Mouse (Mus musculus) liver, embryonic 14.5 days (tissue): ENCODE data around the gene Ebf4. TPM values are rescaled to one million over a fixed set of nuclear protein-coding genes. Genes with fewer than 3 reads are reported as not detected.

ENCODE experiments used
- ATAC-seq: fragments of 200-750 bp; cut with Nextera tagmentation; 2 replicates; pipeline ENCODE4 v1.8.0; 2017; ENCODE audit warnings: moderate number of reproducible peaks, mild to moderate bottlenecking, moderate library complexity; ENCODE audit not compliant: insufficient read depth
- DNase-seq, 3 experiments: peaks; one replicate each; pipeline ENCODE4 v3.0.0-alpha.2; 2012 to 2013; ENCODE audit warnings: low read depth in 3 of 3, low spot score in 3 of 3
- H3K27ac ChIP-seq: fragments of 300-500 bp; sonication (generic); 2 replicates; pipeline ENCODE4 v1.5.1; 2014; ENCODE audit warnings: moderate library complexity, mild to moderate bottlenecking, control low read depth, inconsistent platforms
- H3K27me3 ChIP-seq: fragments of 300-500 bp; sonication (generic); 2 replicates; pipeline ENCODE4 v1.6.1; 2014; ENCODE audit warnings: mild to moderate bottlenecking, low read length, moderate library complexity; ENCODE audit not compliant: control insufficient read depth, insufficient read depth
- H3K36me3 ChIP-seq: fragments of 300-500 bp; sonication (generic); replicated peaks from 2 replicates; pipeline ENCODE4 v1.6.1; 2014; ENCODE audit warnings: low read depth; ENCODE audit not compliant: control insufficient read depth, insufficient read depth
- H3K4me1 ChIP-seq, 2 experiments: fragments of 200-500 bp in 1 of 2; fragments of 300-500 bp in 1 of 2; sonication (generic) in 1 of 2; replicated peaks; 2 replicates each; pipeline ENCODE4 v1.6.1; 2012 to 2014; ENCODE audit warnings: antibody characterized with exemption in 1 of 2, inconsistent platforms in 1 of 2, low read length in 1 of 2; ENCODE audit not compliant: control insufficient read depth in 2 of 2, insufficient read depth in 2 of 2
- H3K4me2 ChIP-seq: fragments of 300-500 bp; sonication (generic); 2 replicates; pipeline ENCODE4 v1.6.1; 2014; ENCODE audit warnings: low read depth, mild to moderate bottlenecking, control low read depth, moderate library complexity
- H3K4me3 ChIP-seq, 2 experiments: fragments of 200-500 bp in 1 of 2; fragments of 300-500 bp in 1 of 2; sonication (generic) in 1 of 2; 2 replicates each; pipeline ENCODE4 v1.5.1; 2012 to 2014; ENCODE audit warnings: low read depth in 2 of 2, low read length in 2 of 2, mild to moderate bottlenecking in 2 of 2, control low read depth in 1 of 2, inconsistent platforms in 1 of 2, moderate library complexity in 1 of 2; ENCODE audit not compliant: insufficient read depth in 1 of 2
- H3K9ac ChIP-seq: fragments of 300-500 bp; sonication (generic); replicated peaks from 2 replicates; pipeline ENCODE4 v1.6.1; 2014; ENCODE audit warnings: mild to moderate bottlenecking, control low read depth, moderate library complexity
- H3K9me3 ChIP-seq: fragments of 300-500 bp; sonication (generic); 2 replicates; pipeline ENCODE4 v1.6.1; 2016; ENCODE audit warnings: low read length, mixed read lengths; ENCODE audit not compliant: control insufficient read depth
- CTCF ChIP-seq: IDR thresholded peaks from 2 replicates; pipeline ENCODE4 v1.5.1; 2016; ENCODE audit warnings: antibody characterized with exemption, low read depth, control low read depth
- EP300 ChIP-seq: IDR thresholded peaks from 2 replicates; pipeline ENCODE4 v1.6.1; 2016; ENCODE audit warnings: antibody characterized with exemption, low read depth
- WGBS: fragments of 180-500 bp; shearing (Covaris S2); extraction: QIAGEN DNeasy Blood & Tissue Kit; methylation state at CpG from one replicate; pipeline ENCODE4 v1.1.7; 2014; ENCODE audit not compliant: insufficient replicate concordance; 5-methylcytosine and 5-hydroxymethylcytosine counted together
- polyA plus RNA-seq, 2 experiments: library from polyadenylated mRNA; depleted of rRNA in 1 of 2; stranded (reverse) in 1 of 2; unstranded in 1 of 2; fragments of >200 nt; fragmentation: Nextera tagmentation in 1 of 2; extraction: Ambion mirVana in 1 of 2; gene quantifications; 2 replicates each; pipeline versions ENCODE4 v1.2.1 to v1.2.3; 2012 to 2014

Gene Ebf4
- polyA plus RNA-seq, 2 experiments = 0.32 TPM; not detected in 1

- no peaks in the 10 kb centered on the region for H3K9me3 ChIP-seq
- no peak overlapping the region for H3K27ac ChIP-seq
- no peak overlapping the region for H3K4me2 ChIP-seq
- no peaks in the 10 kb centered on the region for H3K36me3 ChIP-seq
- WGBS = 3% methylated on average over 4 of the region's 4 CpGs
- H3K4me1 ChIP-seq = 0 out of 4 replicates have a peak, but pooled peaks cover 0 to 3% of the 10 kb centered on the region in 2 experiments
- H3K9ac ChIP-seq = no peak overlapping the region
- TF ChIP-seq EP300 (no peak), CTCF (no peak)
- H3K27me3 ChIP-seq = peaks cover 60% of the 10 kb centered on the region
- no peak for ATAC-seq
- H3K4me3 ChIP-seq = no peak overlapping the region
- DNase-seq = no peak
Observed at GRCm38 (mm10) chr2:130293486-130293885, 1.5 kb upstream of the Ebf4 start.

DNA sequence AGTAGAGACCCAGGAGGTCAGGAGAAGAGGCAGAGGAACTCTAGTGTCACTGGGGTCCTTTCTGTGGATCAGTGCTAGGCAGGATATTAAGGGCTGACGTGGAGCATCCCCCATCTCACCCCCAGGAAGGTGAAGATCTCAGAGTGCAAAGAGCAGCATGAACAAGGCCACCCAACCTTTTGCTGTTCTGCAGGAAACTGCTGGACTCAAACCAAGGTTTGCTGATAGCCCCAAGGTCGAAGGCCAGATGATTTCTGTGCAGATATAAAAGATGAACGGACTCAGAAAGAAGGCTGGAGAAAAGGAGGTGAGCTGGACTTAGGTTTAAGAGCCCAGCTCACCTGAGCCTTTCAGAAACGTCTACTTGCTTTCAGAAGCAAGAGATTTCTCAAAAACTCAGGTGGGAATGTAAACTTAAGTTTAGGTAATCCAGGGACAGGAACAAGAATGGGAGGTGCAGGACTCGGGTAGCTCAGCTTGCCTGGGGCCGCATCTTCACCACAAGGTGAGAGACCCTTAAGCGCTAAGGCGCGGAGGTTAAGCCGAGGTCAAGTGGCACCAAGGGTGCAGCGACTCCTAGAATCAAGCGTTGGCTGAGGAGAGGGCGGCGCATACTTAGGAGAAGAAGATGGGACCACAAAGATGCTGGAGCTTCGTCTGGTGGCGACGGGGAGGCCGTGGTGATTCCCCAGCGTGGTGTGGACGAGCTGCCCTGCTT lies 592 bp upstream of the Ebf4 start:
- Histone ChIP-seq H3K4me1 (0 out of 4 replicates have a peak, but pooled peaks cover 0 to 3% of the 10 kb centered on the region in 2 experiments), H3K9me3 (no peaks in the 10 kb centered on the region), H3K4me3 (peak overlapping the region; percentile 6 to 50; a peak in 2 of 4 replicates), H3K27ac (no peak overlapping the region), H3K27me3 (peaks cover 60% of the 10 kb centered on the region), H3K9ac (no peak overlapping the region), H3K4me2 (peak overlapping the region; percentile 53), H3K36me3 (no peaks in the 10 kb centered on the region)
- TF ChIP-seq EP300 = no peak
- no peak for TF ChIP-seq CTCF
- no peak for DNase-seq
- WGBS = 7% methylated on average over 20 of the region's 20 CpGs
- ATAC-seq = no peak

- Histone ChIP-seq H3K4me1 (0 out of 4 replicates have a peak, but pooled peaks cover 0 to 3% of the 10 kb centered on the region in 2 experiments), H3K4me3 (peak overlapping the region; percentile 8 to 50; a peak in 2 of 4 replicates), H3K36me3 (no peaks in the 10 kb centered on the region), H3K27me3 (peaks cover 60% of the 10 kb centered on the region), H3K9me3 (no peaks in the 10 kb centered on the region), H3K9ac (no peak overlapping the region), H3K27ac (no peak overlapping the region), H3K4me2 (peak overlapping the region; percentile 53)
- DNase-seq (no peak), ATAC-seq (no peak)
- WGBS = 1% methylated on average over 68 of the region's 99 CpGs
- no peak for TF ChIP-seq EP300
- TF ChIP-seq CTCF = no peak
Observed at GRCm38 (mm10) chr2:130295331-130296133, 563 bp downstream of the Ebf4 start.

DNA sequence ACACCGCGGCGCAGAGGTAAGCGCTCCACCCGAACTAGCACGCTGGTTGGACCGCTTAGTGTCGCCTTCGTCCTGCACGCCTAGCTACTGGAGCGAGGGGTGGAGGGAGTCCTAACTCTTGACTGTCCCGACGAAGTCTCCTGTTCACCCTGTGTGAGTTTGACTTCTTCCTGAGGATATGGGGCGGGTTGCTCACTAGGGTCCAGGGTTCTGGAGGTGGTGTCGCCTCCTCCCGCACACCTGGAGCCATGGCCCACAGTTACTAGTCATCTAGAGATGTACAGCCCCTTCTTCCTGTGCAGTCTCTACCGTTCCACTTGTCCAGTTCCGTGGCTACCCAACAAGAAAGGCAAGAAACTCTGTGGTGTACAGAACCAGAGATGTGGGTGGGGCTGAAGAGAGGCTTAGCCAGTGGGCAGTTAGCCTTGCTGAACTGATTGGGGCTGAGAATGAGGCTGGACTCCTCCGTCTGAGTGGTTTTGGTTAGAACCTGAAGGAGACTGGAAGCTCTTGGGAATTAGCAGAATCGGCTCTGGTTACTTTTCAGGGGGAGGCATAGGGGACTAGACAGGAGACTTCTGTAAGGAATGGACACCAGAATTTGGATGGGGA lies 1.3 kb downstream of the Ebf4 start:
- Histone ChIP-seq H3K27ac (no peak overlapping the region), H3K4me3 (no peak overlapping the region), H3K9me3 (no peaks in the 10 kb centered on the region), H3K4me1 (0 out of 4 replicates have a peak, but pooled peaks cover 0 to 3% of the 10 kb centered on the region in 2 experiments), H3K9ac (no peak overlapping the region), H3K36me3 (no peaks in the 10 kb centered on the region), H3K27me3 (peaks cover 60% of the 10 kb centered on the region), H3K4me2 (no peak overlapping the region)
- DNase-seq (no peak), ATAC-seq (no peak)
- no peak for TF ChIP-seq CTCF
- TF ChIP-seq EP300 = no peak
- 5% methylated on average over 20 of the region's 20 CpGs for WGBS
